Mouse (Mus musculus) E14TG2a.4 (cell line): ENCODE data around the gene Cpa3.
A peak's percentile ranks its signal among the peaks of the same experiment; 100 is the strongest.

Experiments used
- H3K27me3 ChIP-seq: 2 replicates; pipeline ENCODE4 v1.6.1; 2014; ENCODE audit warnings: low read length, control low read depth; ENCODE audit not compliant: insufficient read depth
- H3K36me3 ChIP-seq: 2 replicates; pipeline ENCODE4 v1.6.1; 2014; ENCODE audit warnings: low read length, control low read depth; ENCODE audit not compliant: insufficient read depth
- H3K4me1 ChIP-seq: replicated peaks from 2 replicates; pipeline ENCODE4 v1.6.1; 2014; ENCODE audit warnings: low read depth, low read length, control low read depth
- H3K4me3 ChIP-seq: replicated peaks from 2 replicates; pipeline ENCODE4 v1.5.1; 2014; ENCODE audit warnings: mild to moderate bottlenecking, low read length
- H3K9me3 ChIP-seq: 2 replicates; pipeline ENCODE4 v1.6.1; 2014; ENCODE audit warnings: low read length, control low read depth
- CTCF ChIP-seq: conservative IDR thresholded peaks from 2 replicates; pipeline ENCODE4 v1.5.1; 2014; ENCODE audit warnings: low read length
- NANOG ChIP-seq: IDR thresholded peaks from 2 replicates; pipeline ENCODE4 v1.6.1; 2014; ENCODE audit warnings: borderline replicate concordance, low read length, mixed read lengths
- POU5F1 ChIP-seq: IDR thresholded peaks from 2 replicates; pipeline ENCODE4 v1.6.1; 2014; ENCODE audit warnings: low read length, borderline replicate concordance

Cpa3 gene

DNA sequence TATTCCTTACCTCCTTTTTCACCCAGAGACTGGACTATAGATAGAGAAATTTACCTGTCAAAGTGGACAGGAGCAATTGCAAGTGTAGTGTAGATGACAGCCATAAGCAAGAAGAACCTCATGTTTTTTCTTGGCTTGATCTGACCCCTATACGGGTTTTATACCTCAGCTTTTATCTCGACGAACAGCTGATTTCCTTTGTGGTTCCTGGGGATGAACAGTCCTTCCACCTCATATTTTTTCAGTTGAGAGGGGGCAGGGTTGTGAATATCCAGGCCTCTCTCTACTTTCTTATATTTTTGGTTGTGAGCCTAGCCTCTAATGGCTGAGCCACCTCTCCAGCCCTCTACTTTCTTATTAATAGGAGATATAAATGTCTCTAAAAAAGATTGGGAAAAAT lies at the start of gene Cpa3:
Gene Cpa3, minus strand, starts transcription at position 132 of the 400 bp plus-strand sequence.
- Histone ChIP-seq H3K9me3 (no peaks in the 10 kb centered on the region), H3K36me3 (no peaks in the 10 kb centered on the region), H3K27me3 (no peaks in the 10 kb centered on the region), H3K4me1 (no peaks in the 10 kb centered on the region), H3K4me3 (no peak within 1 kb of the TSS)
- TF ChIP-seq POU5F1: no peak
- TF ChIP-seq NANOG: no peak
- TF ChIP-seq CTCF: no peak

DNA sequence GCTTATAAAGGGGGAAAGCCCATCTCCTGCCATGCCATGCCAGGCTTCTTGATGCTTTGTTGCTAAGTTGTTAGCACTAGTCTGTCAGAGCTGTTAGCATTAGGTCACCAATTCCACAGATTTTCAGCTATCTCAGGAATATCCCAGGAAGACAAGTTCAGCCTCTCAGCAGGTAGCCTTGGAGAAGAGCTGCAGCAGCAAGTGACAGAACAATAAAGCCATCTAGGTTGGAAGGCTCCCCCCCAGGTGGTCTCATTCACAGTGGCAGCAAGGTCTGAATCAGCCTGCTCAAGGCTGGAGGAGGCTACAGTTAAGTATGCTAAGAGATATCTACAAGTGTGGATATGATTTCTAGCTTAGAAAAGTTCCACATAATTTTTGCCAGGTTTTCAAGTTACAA lies 49.4 kb upstream of the Cpa3 start:
- no peak overlapping the region for H3K4me3 ChIP-seq
- H3K27me3 ChIP-seq: no peaks in the 10 kb centered on the region
- peaks cover 36% of the 10 kb centered on the region for H3K9me3 ChIP-seq
- no peaks in the 10 kb centered on the region for H3K4me1 ChIP-seq
- H3K36me3 ChIP-seq: no peaks in the 10 kb centered on the region
- TF ChIP-seq NANOG (peak; percentile 90), POU5F1 (no peak)

DNA sequence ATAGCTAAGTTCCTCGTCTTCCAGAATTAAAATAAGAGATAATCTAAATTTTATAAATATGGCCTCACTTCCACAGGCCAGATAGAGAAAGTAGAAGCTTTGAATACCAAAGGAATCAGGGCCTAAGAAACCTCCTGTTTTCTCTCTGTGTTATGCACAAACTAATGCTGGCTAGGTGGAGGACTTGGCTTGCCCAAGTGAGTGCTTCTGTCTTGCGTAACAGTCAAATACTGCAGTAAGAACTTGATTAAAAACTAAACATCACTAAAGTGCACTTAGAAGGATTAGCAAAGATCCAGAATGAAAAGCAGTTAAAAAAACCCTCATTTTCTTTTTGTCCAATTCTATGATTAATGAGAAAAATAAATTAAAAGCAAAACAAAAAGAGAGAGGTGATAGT lies 46.8 kb upstream of the Cpa3 start:
- TF ChIP-seq POU5F1 (no peak), NANOG (no peak), CTCF (no peak)
- H3K4me1 ChIP-seq: no peaks in the 10 kb centered on the region
- H3K27me3 ChIP-seq: no peaks in the 10 kb centered on the region
- peaks cover 49% of the 10 kb centered on the region for H3K9me3 ChIP-seq
- no peak overlapping the region for H3K4me3 ChIP-seq
- H3K36me3 ChIP-seq: no peaks in the 10 kb centered on the region

DNA sequence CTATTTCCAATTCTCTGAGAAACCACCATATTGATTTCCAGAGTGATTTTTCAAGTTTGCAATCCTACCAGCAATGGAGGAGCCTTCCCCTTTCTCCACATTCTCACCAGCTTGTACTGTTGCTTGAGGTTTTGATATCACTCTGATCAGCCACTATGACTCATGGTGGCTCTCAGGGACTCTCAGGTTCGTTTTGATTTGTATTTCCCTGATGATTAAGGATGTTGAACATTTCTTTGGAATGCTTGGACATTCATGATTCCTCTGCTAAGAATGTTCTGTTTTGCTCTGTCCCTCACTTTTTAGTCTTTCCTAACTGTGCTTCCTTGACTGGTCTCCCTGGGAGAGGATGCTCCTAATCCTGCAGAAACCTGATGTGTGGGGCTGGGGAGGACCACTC lies 39.8 kb upstream of the Cpa3 start:
- no peaks in the 10 kb centered on the region for H3K27me3 ChIP-seq
- H3K4me1 ChIP-seq: peaks cover 8% of the 10 kb centered on the region
- no peak for TF ChIP-seq POU5F1
- no peak for TF ChIP-seq NANOG
- TF ChIP-seq CTCF: no peak

DNA sequence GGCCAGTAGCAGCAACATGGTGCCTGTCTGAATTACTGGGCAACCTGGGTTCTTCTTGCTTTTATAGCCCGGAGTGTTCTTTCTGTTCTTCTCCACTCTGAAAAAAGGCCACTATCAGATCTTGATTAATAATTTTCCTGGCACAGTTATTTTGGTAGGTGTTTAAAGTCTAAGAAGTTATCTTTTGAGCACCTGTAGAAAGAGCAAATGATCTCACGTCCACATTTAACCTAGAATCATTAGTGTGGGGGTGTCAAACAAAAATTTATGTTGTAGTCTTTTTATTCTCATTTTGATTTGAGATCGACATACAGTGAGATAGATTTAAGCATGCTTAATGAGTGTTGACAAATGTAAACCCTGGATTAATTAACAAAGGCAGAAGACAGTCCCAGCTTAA lies 33.7 kb upstream of the Cpa3 start, which contains the start of gene Cpb1:
Gene Cpb1, minus strand, starts transcription at position 101 of the 400 bp plus-strand sequence.
- H3K9me3 ChIP-seq: no peaks in the 10 kb centered on the region
- H3K27me3 ChIP-seq: no peaks in the 10 kb centered on the region
- TF ChIP-seq NANOG (no peak), CTCF (no peak), POU5F1 (no peak)
- H3K4me1 ChIP-seq: peaks cover 8% of the 10 kb centered on the region
- no peaks in the 10 kb centered on the region for H3K36me3 ChIP-seq
- no peak within 1 kb of the TSS for H3K4me3 ChIP-seq

More for the DNA sequence above, 39.8 kb upstream of the Cpa3 start:
- Histone ChIP-seq H3K9me3 (peaks cover 17% of the 10 kb centered on the region), H3K36me3 (no peaks in the 10 kb centered on the region), H3K4me3 (no peak overlapping the region)

DNA sequence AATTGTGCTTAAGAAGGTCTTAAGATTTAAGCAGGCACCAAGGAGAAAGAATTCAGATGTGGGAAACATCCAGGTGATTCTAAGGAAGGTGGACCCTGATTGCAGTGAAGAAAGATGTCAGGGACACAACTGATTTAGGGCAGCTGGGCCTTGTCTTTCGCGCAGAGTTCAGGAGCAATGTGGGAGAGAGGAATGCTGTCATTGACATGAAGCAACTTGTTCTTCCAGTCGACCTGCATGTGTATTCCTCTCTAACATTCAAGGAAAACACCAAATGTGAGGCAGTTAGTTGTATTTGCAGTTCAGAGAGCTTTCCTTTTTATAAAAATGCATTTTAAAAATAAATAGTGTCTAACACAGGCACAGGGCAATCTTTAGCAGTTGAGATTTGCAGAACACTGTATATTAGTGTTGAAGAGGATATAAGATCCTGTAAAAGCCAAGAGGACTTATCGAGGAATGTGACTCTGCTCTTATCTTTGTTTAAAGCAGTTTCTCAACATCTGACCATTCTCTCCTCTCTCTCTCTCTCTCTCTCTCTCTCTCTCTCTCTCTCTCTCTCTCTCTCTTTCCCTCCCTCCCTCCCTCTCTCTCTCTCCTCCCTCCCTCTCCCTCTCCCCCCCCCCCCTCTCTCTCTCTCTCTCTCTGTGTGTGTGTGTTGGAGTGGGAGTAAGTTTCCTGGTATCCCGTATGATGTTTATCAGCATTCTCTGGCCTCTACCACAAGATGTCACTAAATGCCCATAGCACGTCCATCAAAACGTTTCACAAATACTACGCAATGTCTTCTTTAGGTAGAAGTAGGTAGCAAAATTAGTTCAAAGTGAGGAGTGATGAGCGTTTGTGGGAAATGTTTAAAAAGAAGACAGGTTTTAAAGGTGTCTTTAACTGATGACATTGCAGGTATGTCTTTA lies 12.8 kb upstream of the Cpa3 start:
- Histone ChIP-seq H3K27me3 (no peaks in the 10 kb centered on the region), H3K9me3 (no peaks in the 10 kb centered on the region), H3K4me1 (no peaks in the 10 kb centered on the region), H3K36me3 (no peaks in the 10 kb centered on the region), H3K4me3 (no peak overlapping the region)
- TF ChIP-seq NANOG (no peak), CTCF (0 out of 2 replicates have a peak, but pooled peaks have one; percentile 21)

DNA sequence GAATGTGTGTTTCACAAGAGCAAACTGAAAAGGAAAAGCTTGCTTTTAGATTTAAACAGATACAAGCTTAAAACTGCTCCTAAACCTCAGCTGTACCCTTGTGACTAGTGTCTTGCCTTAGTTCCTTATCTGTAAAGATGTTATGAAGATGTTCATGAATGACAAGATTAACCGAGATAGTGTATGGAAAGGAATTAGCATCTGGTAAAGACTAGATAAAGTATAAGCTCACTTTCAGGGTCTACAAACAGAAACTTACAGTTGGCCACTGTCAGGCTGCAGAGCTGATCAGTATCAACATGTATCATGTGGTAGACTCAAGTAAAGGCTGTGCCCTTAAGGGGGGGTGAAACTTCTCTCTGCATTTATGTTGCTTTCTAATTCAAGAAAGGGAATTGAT lies 1.9 kb upstream of the Cpa3 start:
- no peaks in the 10 kb centered on the region for H3K9me3 ChIP-seq
- TF ChIP-seq CTCF: no peak
- no peak for TF ChIP-seq NANOG
- TF ChIP-seq POU5F1: no peak
- no peaks in the 10 kb centered on the region for H3K36me3 ChIP-seq
- no peak overlapping the region for H3K4me3 ChIP-seq
- no peaks in the 10 kb centered on the region for H3K4me1 ChIP-seq
- no peaks in the 10 kb centered on the region for H3K27me3 ChIP-seq

DNA sequence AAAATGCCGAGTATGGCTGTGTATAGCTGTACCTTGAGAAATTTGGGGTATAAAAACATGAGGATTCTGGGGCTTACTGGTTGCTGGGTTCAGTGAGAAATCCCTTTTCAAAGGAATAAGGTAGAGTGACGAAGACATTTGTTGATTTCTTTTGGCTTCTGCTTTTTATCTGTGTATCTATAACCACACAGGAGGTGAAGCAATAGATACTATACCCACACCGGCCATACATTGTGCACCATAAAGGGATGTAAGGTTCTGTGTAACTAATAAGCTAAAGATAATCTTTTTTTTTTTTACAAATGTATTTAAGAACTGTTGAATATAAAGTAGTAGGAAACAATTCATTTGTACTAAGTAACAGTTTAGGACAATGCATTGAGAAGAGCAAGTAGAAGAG lies 2.2 kb downstream of the Cpa3 start:
- Histone ChIP-seq H3K36me3 (no peaks in the 10 kb centered on the region), H3K9me3 (no peaks in the 10 kb centered on the region), H3K27me3 (no peaks in the 10 kb centered on the region), H3K4me1 (no peaks in the 10 kb centered on the region), H3K4me3 (no peak overlapping the region)
- TF ChIP-seq CTCF: no peak
- no peak for TF ChIP-seq POU5F1
- no peak for TF ChIP-seq NANOG

DNA sequence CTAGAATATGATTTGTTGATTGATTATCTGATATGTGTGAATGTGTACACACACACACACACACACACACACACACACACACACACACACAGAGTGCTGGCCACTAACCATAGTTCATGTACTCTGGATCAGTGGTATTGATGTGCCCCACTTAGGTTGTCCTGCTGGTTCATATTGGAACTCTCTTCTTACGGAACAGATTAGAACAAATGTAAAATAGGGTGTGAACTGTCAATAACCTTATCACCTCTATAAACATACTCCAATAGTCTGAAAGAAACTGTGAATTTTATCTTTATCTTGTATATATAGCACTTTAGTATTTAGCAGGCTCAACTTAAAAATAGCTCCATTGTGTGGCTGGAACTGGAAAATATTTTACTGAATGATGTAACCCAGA lies 5.0 kb downstream of the Cpa3 start:
- Histone ChIP-seq H3K9me3 (no peaks in the 10 kb centered on the region), H3K4me1 (no peaks in the 10 kb centered on the region), H3K36me3 (no peaks in the 10 kb centered on the region), H3K27me3 (no peaks in the 10 kb centered on the region), H3K4me3 (no peak overlapping the region)
- TF ChIP-seq CTCF (no peak), NANOG (no peak), POU5F1 (no peak)
